Mouse (Mus musculus): ENCODE measurements around the gene Il34. TPM values are rescaled to one million over a fixed set of nuclear protein-coding genes. Genes with fewer than 3 reads are reported as not detected.

Il34 gene
- polyA plus RNA-seq, 1 experiment from 2014 or later = 5.2 TPM

- DNase-seq (ENCODE audit: low spot score) (no peak), ATAC-seq (replicated peaks; ENCODE audit: low FRiP score, low read depth) (no peak)
- WGBS = 92% methylated on average over 7 of the region's 7 CpGs
- no peak overlapping the region for H3K9ac ChIP-seq (ENCODE audit: low read depth, low read length)
- no peak for TF ChIP-seq CTCF (IDR thresholded peaks at IDR 0.05; ENCODE audit: low read depth)
- no peak overlapping the region for H3K4me2 ChIP-seq (ENCODE audit: low read length)
- H3K4me1 ChIP-seq (replicated peaks; ENCODE audit: insufficient read depth, low read length) = 0 out of 2 replicates have a peak, but pooled peaks cover 7% of the 10 kb centered on the region
- peaks cover 82% of the 10 kb centered on the region for H3K36me3 ChIP-seq (ENCODE audit: insufficient read depth, low read length)
- H3K27me3 ChIP-seq (ENCODE audit: insufficient read depth, low read length) = no peaks in the 10 kb centered on the region
- no peak overlapping the region for H3K4me3 ChIP-seq (replicated peaks; ENCODE audit: low read depth, low read length)
- H3K27ac ChIP-seq = no peak overlapping the region
- no peaks in the 10 kb centered on the region for H3K9me3 ChIP-seq (replicated peaks; ENCODE audit: low read length)
Observed at GRCm38 (mm10) chr8:110813081-110813812, 7.5 kb upstream of the Il34 start.

- ATAC-seq (replicated peaks; ENCODE audit: low FRiP score, low read depth) = no peak
- TF ChIP-seq CTCF (IDR thresholded peaks at IDR 0.05; ENCODE audit: low read depth) = no peak
- WGBS = 94% methylated on average over 7 of the region's 7 CpGs
Observed at GRCm38 (mm10) chr8:110812349-110813080, 6.8 kb upstream of the Il34 start.

GRCm38 (mm10) chr8:110811793-110812192 is 6.1 kb upstream of the Il34 start:
- TF ChIP-seq CTCF (IDR thresholded peaks at IDR 0.05; ENCODE audit: low read depth) = no peak
- ATAC-seq (replicated peaks; ENCODE audit: low FRiP score, low read depth) (no peak), DNase-seq (ENCODE audit: low spot score) (no peak)
- H3K27ac ChIP-seq = no peak overlapping the region
- H3K9ac ChIP-seq (ENCODE audit: low read depth, low read length) = no peak overlapping the region
- peaks cover 68% of the 10 kb centered on the region for H3K36me3 ChIP-seq (ENCODE audit: insufficient read depth, low read length)
- 91% methylated on average over 7 of the region's 7 CpGs for WGBS
- no peak overlapping the region for H3K4me2 ChIP-seq (ENCODE audit: low read length)
- H3K4me1 ChIP-seq (replicated peaks; ENCODE audit: insufficient read depth, low read length) = peaks cover 7% of the 10 kb centered on the region; the same call in 1 of the 2 replicates
- H3K9me3 ChIP-seq (replicated peaks; ENCODE audit: low read length) = no peaks in the 10 kb centered on the region
- no peaks in the 10 kb centered on the region for H3K27me3 ChIP-seq (ENCODE audit: insufficient read depth, low read length)
- H3K4me3 ChIP-seq (replicated peaks; ENCODE audit: low read depth, low read length) = no peak overlapping the region

More at GRCm38 (mm10) chr8:110812349-110813080, 6.8 kb upstream of the Il34 start:
- H3K4me1 ChIP-seq (replicated peaks; ENCODE audit: insufficient read depth, low read length) = peaks cover 7% of the 10 kb centered on the region; the same call in 1 of the 2 replicates
- peaks cover 75% of the 10 kb centered on the region for H3K36me3 ChIP-seq (ENCODE audit: insufficient read depth, low read length)
- no peak overlapping the region for H3K9ac ChIP-seq (ENCODE audit: low read depth, low read length)
- no peak overlapping the region for H3K4me3 ChIP-seq (replicated peaks; ENCODE audit: low read depth, low read length)
- no peak overlapping the region for H3K4me2 ChIP-seq (ENCODE audit: low read length)
- no peaks in the 10 kb centered on the region for H3K27me3 ChIP-seq (ENCODE audit: insufficient read depth, low read length)
- no peak overlapping the region for H3K27ac ChIP-seq
- DNase-seq (ENCODE audit: low spot score) = no peak
- H3K9me3 ChIP-seq (replicated peaks; ENCODE audit: low read length) = no peaks in the 10 kb centered on the region

- no peak overlapping the region for H3K4me2 ChIP-seq (ENCODE audit: low read length)
- ATAC-seq (replicated peaks; ENCODE audit: low FRiP score, low read depth) (no peak), DNase-seq (ENCODE audit: low spot score) (no peak)
- TF ChIP-seq CTCF (IDR thresholded peaks at IDR 0.05; ENCODE audit: low read depth) = no peak
- H3K36me3 ChIP-seq (ENCODE audit: insufficient read depth, low read length) = peaks cover 62% of the 10 kb centered on the region
- H3K9ac ChIP-seq (ENCODE audit: low read depth, low read length) = no peak overlapping the region
- WGBS = 95% methylated on average over 3 of the region's 3 CpGs
- H3K27me3 ChIP-seq (ENCODE audit: insufficient read depth, low read length) = no peaks in the 10 kb centered on the region
- peaks cover 7% of the 10 kb centered on the region; the same call in 1 of the 2 replicates for H3K4me1 ChIP-seq (replicated peaks; ENCODE audit: insufficient read depth, low read length)
- no peak overlapping the region for H3K27ac ChIP-seq
- H3K9me3 ChIP-seq (replicated peaks; ENCODE audit: low read length) = no peaks in the 10 kb centered on the region
- no peak overlapping the region for H3K4me3 ChIP-seq (replicated peaks; ENCODE audit: low read depth, low read length)
Observed at GRCm38 (mm10) chr8:110811116-110811515, 5.4 kb upstream of the Il34 start.

GRCm38 (mm10) chr8:110810481-110811065 is 4.8 kb upstream of the Il34 start:
- peaks cover 58% of the 10 kb centered on the region for H3K36me3 ChIP-seq (ENCODE audit: insufficient read depth, low read length)
- peak overlapping the region; percentile 47 for H3K27ac ChIP-seq
- no peak for TF ChIP-seq CTCF (IDR thresholded peaks at IDR 0.05; ENCODE audit: low read depth)
- H3K27me3 ChIP-seq (ENCODE audit: insufficient read depth, low read length) = no peaks in the 10 kb centered on the region
- no peaks in the 10 kb centered on the region for H3K9me3 ChIP-seq (replicated peaks; ENCODE audit: low read length)
- no peak overlapping the region for H3K4me3 ChIP-seq (replicated peaks; ENCODE audit: low read depth, low read length)
- no peak overlapping the region for H3K4me2 ChIP-seq (ENCODE audit: low read length)
- DNase-seq (ENCODE audit: low spot score) (no peak), ATAC-seq (replicated peaks; ENCODE audit: low FRiP score, low read depth) (no peak)
- 79% methylated on average over 7 of the region's 7 CpGs for WGBS
- no peak overlapping the region for H3K9ac ChIP-seq (ENCODE audit: low read depth, low read length)
- peaks cover 7% of the 10 kb centered on the region; the same call in 1 of the 2 replicates for H3K4me1 ChIP-seq (replicated peaks; ENCODE audit: insufficient read depth, low read length)

GRCm38 (mm10) chr8:110809831-110810230 is 4.1 kb upstream of the Il34 start:
- peak overlapping the region; percentile 47 for H3K27ac ChIP-seq

More at GRCm38 (mm10) chr8:110809831-110810230, 4.1 kb upstream of the Il34 start:
- H3K9ac ChIP-seq (ENCODE audit: low read depth, low read length) = no peak overlapping the region
- 21% methylated on average over 2 of the region's 2 CpGs for WGBS
- ATAC-seq (replicated peaks; ENCODE audit: low FRiP score, low read depth) (no peak), DNase-seq (ENCODE audit: low spot score) (peak; percentile 56)
- no peaks in the 10 kb centered on the region for H3K27me3 ChIP-seq (ENCODE audit: insufficient read depth, low read length)
- no peaks in the 10 kb centered on the region for H3K9me3 ChIP-seq (replicated peaks; ENCODE audit: low read length)
- no peak overlapping the region for H3K4me3 ChIP-seq (replicated peaks; ENCODE audit: low read depth, low read length)
- peaks cover 55% of the 10 kb centered on the region for H3K36me3 ChIP-seq (ENCODE audit: insufficient read depth, low read length)
- no peak for TF ChIP-seq CTCF (IDR thresholded peaks at IDR 0.05; ENCODE audit: low read depth)
- H3K4me2 ChIP-seq (ENCODE audit: low read length) = no peak overlapping the region
- H3K4me1 ChIP-seq (replicated peaks; ENCODE audit: insufficient read depth, low read length) = peaks cover 7% of the 10 kb centered on the region; the same call in 1 of the 2 replicates
